Mouse (Mus musculus): ENCODE data around the gene Utf1. TPM values are rescaled to one million over a fixed set of nuclear protein-coding genes. Genes with fewer than 3 reads are reported as not detected.

The Utf1 gene
- total RNA-seq, 2 experiments from 2014 or later, result not detected

DNA sequence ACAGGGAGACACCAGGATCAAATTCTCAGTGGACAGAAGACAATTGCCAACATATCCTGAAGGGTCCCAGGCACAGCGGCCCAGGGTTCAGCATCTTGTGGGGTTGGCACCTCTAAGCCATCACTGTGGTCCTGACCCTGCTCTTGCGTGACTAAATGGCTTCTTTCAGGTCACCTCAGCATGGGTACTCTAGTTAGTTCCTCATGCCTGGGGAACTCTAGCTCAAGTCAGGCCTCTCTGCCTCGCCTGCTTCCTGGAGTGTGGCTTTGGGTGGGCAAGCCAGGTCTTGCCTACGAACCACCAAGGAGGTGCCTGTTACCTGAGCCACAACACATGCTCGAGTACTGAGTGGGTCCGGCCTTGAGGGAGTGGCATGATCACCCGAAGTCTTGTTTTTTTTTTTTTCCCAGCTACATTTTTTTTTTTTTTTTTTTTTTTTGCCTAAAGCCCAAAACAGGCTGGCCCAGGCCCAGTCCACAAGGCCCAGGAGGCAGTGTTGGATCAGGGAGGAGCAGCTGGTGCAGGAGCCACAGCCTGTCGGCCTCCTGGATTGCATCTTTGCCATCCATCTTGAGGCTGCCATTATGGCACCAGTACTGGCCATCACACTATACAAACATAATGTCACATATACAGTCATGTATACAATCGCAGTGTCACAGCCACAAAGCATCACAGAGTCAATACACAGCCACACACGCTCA is 26.8 kb downstream of the Utf1 start:
- DNase-seq (ENCODE audit: extremely low spot score in 1 of 2, low spot score in 1 of 2), result no peak

GRCm38 (mm10) chr7:139970979-139971378 is 27.4 kb downstream of the Utf1 start:
- no peak for DNase-seq (ENCODE audit: extremely low spot score in 1 of 2, low spot score in 1 of 2)

DNA sequence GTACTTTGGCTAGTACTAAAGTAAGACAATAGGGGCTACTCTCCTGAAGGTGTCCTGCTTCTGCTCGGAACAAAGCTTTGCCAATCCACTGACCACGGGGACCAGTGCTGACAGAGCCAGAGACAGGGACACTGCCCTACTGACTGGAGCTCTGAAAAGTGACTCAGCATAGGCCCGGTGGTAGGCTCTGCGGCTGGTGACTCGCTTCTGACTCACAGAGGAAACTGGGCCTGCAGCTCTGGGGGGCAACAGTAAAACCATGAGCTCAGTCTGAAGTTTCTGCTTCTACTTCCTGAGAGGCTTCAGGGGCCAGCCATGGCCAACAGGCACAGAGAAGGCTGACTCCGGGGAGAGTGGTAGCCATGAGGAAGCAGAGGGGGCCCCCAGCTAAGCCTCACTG is 27.8 kb downstream of the Utf1 start:
- DNase-seq (ENCODE audit: extremely low spot score in 1 of 2, low spot score in 1 of 2), result no peak

DNA sequence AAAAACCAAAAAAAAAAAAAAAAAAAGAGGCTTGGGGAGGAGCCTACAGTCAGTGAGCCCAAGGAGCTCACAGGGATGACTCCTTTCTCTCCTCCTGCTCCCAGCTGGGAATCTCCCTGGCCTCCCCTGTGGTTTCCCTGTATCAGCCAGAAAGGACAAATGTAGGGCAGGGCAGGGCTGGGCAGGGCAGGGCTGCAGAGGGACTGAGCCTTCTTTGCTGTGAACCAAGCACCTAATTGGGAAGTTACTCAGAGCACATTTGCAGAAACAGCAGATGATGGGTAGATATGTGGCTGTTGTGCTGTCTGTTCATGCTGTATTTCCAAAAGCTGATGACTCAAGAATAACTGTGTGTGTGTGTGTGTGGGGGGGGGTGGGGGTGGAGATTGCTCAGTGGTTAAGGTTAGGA is 29.3 kb downstream of the Utf1 start:
- DNase-seq (ENCODE audit: extremely low spot score in 1 of 2, low spot score in 1 of 2), result no peak

DNA sequence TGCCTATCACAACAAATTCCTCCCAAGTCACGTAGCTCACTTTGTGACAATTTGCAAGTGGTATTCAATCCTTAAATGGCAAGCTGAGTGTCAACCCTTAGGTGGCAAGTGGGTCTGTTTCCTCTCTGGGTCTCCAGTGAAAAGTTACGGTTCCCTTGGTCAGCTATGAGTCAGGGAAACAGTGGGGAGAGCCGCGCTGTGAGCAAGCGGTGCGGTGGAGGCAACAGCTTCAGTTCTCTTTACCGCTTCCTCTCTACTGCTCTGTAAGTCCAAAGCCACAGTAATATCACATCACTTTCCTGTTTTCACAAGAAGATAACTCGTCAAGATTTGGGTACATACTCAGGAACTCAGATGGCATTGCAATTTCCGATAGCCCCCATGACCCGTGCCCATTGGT is 30.7 kb downstream of the Utf1 start:
- DNase-seq (ENCODE audit: extremely low spot score in 1 of 2, low spot score in 1 of 2), result no peak

- no peak for DNase-seq (ENCODE audit: extremely low spot score in 1 of 2, low spot score in 1 of 2)
These were observed 31.9 kb downstream of the Utf1 start for GRCm38 (mm10) chr7:139975471-139975870.

GRCm38 (mm10) chr7:139978278-139978892 is 34.8 kb downstream of the Utf1 start, which contains the start of gene 6430531B16Rik:
Gene 6430531B16Rik, minus strand, starts transcription at chr7:139978755.
- DNase-seq (ENCODE audit: extremely low spot score in 1 of 2, low spot score in 1 of 2), result peak; percentile 77 to 78

- no peak for DNase-seq (ENCODE audit: extremely low spot score in 1 of 2, low spot score in 1 of 2)
These were observed 35.6 kb downstream of the Utf1 start for GRCm38 (mm10) chr7:139979011-139979719.

- no peak for DNase-seq (ENCODE audit: extremely low spot score in 1 of 2, low spot score in 1 of 2)
These were observed 37.2 kb downstream of the Utf1 start for GRCm38 (mm10) chr7:139980778-139981177.

- DNase-seq (ENCODE audit: extremely low spot score in 1 of 2, low spot score in 1 of 2), result no peak
These were observed 38.5 kb downstream of the Utf1 start for GRCm38 (mm10) chr7:139982058-139982457.

- no peak for DNase-seq (ENCODE audit: extremely low spot score in 1 of 2, low spot score in 1 of 2)
These were observed 40.9 kb downstream of the Utf1 start for GRCm38 (mm10) chr7:139984505-139984904.

DNA sequence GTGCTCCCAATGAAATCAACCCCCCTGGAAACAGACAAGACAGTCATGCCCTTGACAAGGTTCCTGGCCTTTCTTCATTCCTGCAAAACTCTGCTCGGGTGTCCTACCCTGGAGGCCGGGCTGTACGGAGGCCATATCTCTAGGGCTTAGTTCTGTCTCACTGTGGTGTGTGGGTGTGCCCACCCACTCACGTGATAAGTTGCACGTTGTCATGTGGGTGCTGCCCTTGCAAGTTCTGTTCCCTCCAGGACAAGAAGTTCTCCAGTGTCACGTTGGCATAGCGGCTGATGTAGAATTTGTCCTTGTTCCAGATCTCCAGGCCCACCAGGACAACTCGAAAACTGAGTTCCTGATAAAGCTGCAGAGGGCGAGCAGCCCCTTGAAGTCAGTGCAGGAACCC is 44.7 kb downstream of the Utf1 start:
- no peak for DNase-seq (ENCODE audit: extremely low spot score in 1 of 2, low spot score in 1 of 2)

- DNase-seq (ENCODE audit: extremely low spot score in 1 of 2, low spot score in 1 of 2), result no peak
These were observed 47.3 kb downstream of the Utf1 start for GRCm38 (mm10) chr7:139990864-139991394.

DNA sequence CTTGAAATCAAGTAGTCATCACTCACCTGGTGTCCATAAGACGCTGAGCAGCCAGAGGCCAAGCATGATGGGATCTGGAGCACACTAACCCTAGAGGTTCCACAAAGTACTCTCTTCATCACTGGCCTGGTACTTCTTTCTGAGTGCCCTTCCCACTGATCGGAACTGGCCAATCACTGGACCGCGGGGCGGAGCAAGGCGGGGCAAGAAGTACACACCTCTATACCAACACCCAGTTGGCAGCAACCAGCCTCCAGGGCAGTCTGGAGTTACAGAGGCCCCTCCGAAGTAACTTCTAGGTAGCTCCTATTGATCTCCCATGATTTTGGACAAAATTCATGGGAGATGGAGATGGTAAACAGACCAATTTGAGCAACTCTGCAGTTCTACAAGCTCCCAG is 48.8 kb downstream of the Utf1 start, which contains the start of gene Adam8:
TSS of gene Adam8 (minus strand) at position 157 of the 400 bp plus-strand sequence.
- no peak for DNase-seq (ENCODE audit: extremely low spot score in 1 of 2, low spot score in 1 of 2)

- DNase-seq (ENCODE audit: extremely low spot score in 1 of 2, low spot score in 1 of 2), result no peak
These were observed 49.9 kb downstream of the Utf1 start for GRCm38 (mm10) chr7:139993532-139993931.

- DNase-seq (ENCODE audit: extremely low spot score in 1 of 2, low spot score in 1 of 2), result no peak
These were observed 50.6 kb downstream of the Utf1 start for GRCm38 (mm10) chr7:139994202-139994601.

GRCm38 (mm10) chr7:139994676-139995075 is 51.1 kb downstream of the Utf1 start:
- peak; percentile 53 to 80 for DNase-seq (ENCODE audit: extremely low spot score in 1 of 2, low spot score in 1 of 2)
